Mouse (Mus musculus): ENCODE measurements around the gene Dcaf11. TPM values are rescaled to one million over a fixed set of nuclear protein-coding genes. Genes with fewer than 3 reads are reported as not detected.

Dcaf11 gene
- polyA plus RNA-seq, 1 experiment: 143 TPM

GRCm38 (mm10) chr14:55520451-55521361 is 39.1 kb upstream of the Dcaf11 start:
- peaks cover 5% of the 10 kb centered on the region; the same call in 1 of the 2 replicates for H3K4me1 ChIP-seq (ENCODE audit: control insufficient read depth, insufficient read depth, insufficient read length, low read length)
- WGBS: 1% methylated on average over 61 of the region's 61 CpGs
- no peaks in the 10 kb centered on the region for H3K36me3 ChIP-seq (ENCODE audit: control insufficient read depth, insufficient read depth, low read length)
- H3K27ac ChIP-seq (ENCODE audit: insufficient read depth, low read depth, low read length): no peak overlapping the region
- peak overlapping the region; percentile 53 for H3K4me3 ChIP-seq (ENCODE audit: low read depth, low read length)
- H3K27me3 ChIP-seq (ENCODE audit: control insufficient read depth, insufficient read depth, low read length): peaks cover 17% of the 10 kb centered on the region
- TF ChIP-seq CTCF (IDR thresholded peaks at IDR 0.05; ENCODE audit: extremely low read depth, insufficient read length, insufficient replicate concordance, low read depth, low read length) (no peak), POLR2A (IDR thresholded peaks at IDR 0.05; ENCODE audit: low read depth, low read length) (no peak)

- WGBS: 41% methylated on average over 4 of the region's 4 CpGs
- Histone ChIP-seq H3K27me3 (ENCODE audit: control insufficient read depth, insufficient read depth, low read length) (peaks cover 17% of the 10 kb centered on the region), H3K4me1 (ENCODE audit: control insufficient read depth, insufficient read depth, insufficient read length, low read length) (peaks cover 5% of the 10 kb centered on the region; the same call in 1 of the 2 replicates), H3K36me3 (ENCODE audit: control insufficient read depth, insufficient read depth, low read length) (no peaks in the 10 kb centered on the region), H3K4me3 (ENCODE audit: low read depth, low read length) (no peak overlapping the region), H3K27ac (ENCODE audit: insufficient read depth, low read depth, low read length) (no peak overlapping the region)
- TF ChIP-seq POLR2A (IDR thresholded peaks at IDR 0.05; ENCODE audit: low read depth, low read length): no peak
- no peak for TF ChIP-seq CTCF (IDR thresholded peaks at IDR 0.05; ENCODE audit: extremely low read depth, insufficient read length, insufficient replicate concordance, low read depth, low read length)
These were observed 35.7 kb upstream of the Dcaf11 start for GRCm38 (mm10) chr14:55524062-55524461.

GRCm38 (mm10) chr14:55524785-55525184 is 35.0 kb upstream of the Dcaf11 start, which contains the start of gene Nrl:
Gene Nrl, minus strand, starts transcription at chr14:55524981.
- TF ChIP-seq CTCF (IDR thresholded peaks at IDR 0.05; ENCODE audit: extremely low read depth, insufficient read length, insufficient replicate concordance, low read depth, low read length): no peak
- no peak for TF ChIP-seq POLR2A (IDR thresholded peaks at IDR 0.05; ENCODE audit: low read depth, low read length)
- 38% methylated on average over 8 of the region's 8 CpGs for WGBS
- peaks cover 5% of the 10 kb centered on the region; the same call in 1 of the 2 replicates for H3K4me1 ChIP-seq (ENCODE audit: control insufficient read depth, insufficient read depth, insufficient read length, low read length)
- no peak within 1 kb of the TSS for H3K4me3 ChIP-seq (ENCODE audit: low read depth, low read length)
- H3K36me3 ChIP-seq (ENCODE audit: control insufficient read depth, insufficient read depth, low read length): no peaks in the 10 kb centered on the region
- no peak within 1 kb of the TSS for H3K27ac ChIP-seq (ENCODE audit: insufficient read depth, low read depth, low read length)
- peaks cover 17% of the 10 kb centered on the region for H3K27me3 ChIP-seq (ENCODE audit: control insufficient read depth, insufficient read depth, low read length)

- WGBS: 80% methylated on average over 2 of the region's 2 CpGs
- no peaks in the 10 kb centered on the region for H3K36me3 ChIP-seq (ENCODE audit: control insufficient read depth, insufficient read depth, low read length)
- TF ChIP-seq CTCF (IDR thresholded peaks at IDR 0.05; ENCODE audit: extremely low read depth, insufficient read length, insufficient replicate concordance, low read depth, low read length): no peak
- no peak for TF ChIP-seq POLR2A (IDR thresholded peaks at IDR 0.05; ENCODE audit: low read depth, low read length)
- H3K27me3 ChIP-seq (ENCODE audit: control insufficient read depth, insufficient read depth, low read length): 0 out of 2 replicates have a peak, but pooled peaks cover 3% of the 10 kb centered on the region
- no peak overlapping the region for H3K27ac ChIP-seq (ENCODE audit: insufficient read depth, low read depth, low read length)
- no peaks in the 10 kb centered on the region for H3K4me1 ChIP-seq (ENCODE audit: control insufficient read depth, insufficient read depth, insufficient read length, low read length)
- no peak overlapping the region for H3K4me3 ChIP-seq (ENCODE audit: low read depth, low read length)
These were observed 33.1 kb upstream of the Dcaf11 start for GRCm38 (mm10) chr14:55526674-55527073.

GRCm38 (mm10) chr14:55527940-55528339 is 31.9 kb upstream of the Dcaf11 start:
- WGBS: 10% methylated on average over 3 of the region's 3 CpGs
- Histone ChIP-seq H3K27ac (ENCODE audit: insufficient read depth, low read depth, low read length) (no peak overlapping the region), H3K4me3 (ENCODE audit: low read depth, low read length) (no peak overlapping the region), H3K27me3 (ENCODE audit: control insufficient read depth, insufficient read depth, low read length) (0 out of 2 replicates have a peak, but pooled peaks cover 3% of the 10 kb centered on the region), H3K4me1 (ENCODE audit: control insufficient read depth, insufficient read depth, insufficient read length, low read length) (no peaks in the 10 kb centered on the region), H3K36me3 (ENCODE audit: control insufficient read depth, insufficient read depth, low read length) (no peaks in the 10 kb centered on the region)
- TF ChIP-seq POLR2A (IDR thresholded peaks at IDR 0.05; ENCODE audit: low read depth, low read length): no peak
- TF ChIP-seq CTCF (IDR thresholded peaks at IDR 0.05; ENCODE audit: extremely low read depth, insufficient read length, insufficient replicate concordance, low read depth, low read length): peak; percentile 26; the same call in 1 of the 2 replicates

GRCm38 (mm10) chr14:55536116-55536745 is 23.6 kb upstream of the Dcaf11 start:
- Histone ChIP-seq H3K27ac (ENCODE audit: insufficient read depth, low read depth, low read length) (no peak overlapping the region), H3K36me3 (ENCODE audit: control insufficient read depth, insufficient read depth, low read length) (no peaks in the 10 kb centered on the region), H3K27me3 (ENCODE audit: control insufficient read depth, insufficient read depth, low read length) (no peaks in the 10 kb centered on the region), H3K4me1 (ENCODE audit: control insufficient read depth, insufficient read depth, insufficient read length, low read length) (peaks cover 4% of the 10 kb centered on the region; the same call in 1 of the 2 replicates), H3K4me3 (ENCODE audit: low read depth, low read length) (no peak overlapping the region)
- WGBS: 52% methylated on average over 6 of the region's 6 CpGs
- TF ChIP-seq CTCF (IDR thresholded peaks at IDR 0.05; ENCODE audit: extremely low read depth, insufficient read length, insufficient replicate concordance, low read depth, low read length) (peak; percentile 76; the same call in 1 of the 2 replicates), POLR2A (IDR thresholded peaks at IDR 0.05; ENCODE audit: low read depth, low read length) (no peak)

Data from small intestine, adult 2 months (tissue).